Comparison of ENCODE assay signal across 24 mouse cellular contexts in the genomic region with DNA sequence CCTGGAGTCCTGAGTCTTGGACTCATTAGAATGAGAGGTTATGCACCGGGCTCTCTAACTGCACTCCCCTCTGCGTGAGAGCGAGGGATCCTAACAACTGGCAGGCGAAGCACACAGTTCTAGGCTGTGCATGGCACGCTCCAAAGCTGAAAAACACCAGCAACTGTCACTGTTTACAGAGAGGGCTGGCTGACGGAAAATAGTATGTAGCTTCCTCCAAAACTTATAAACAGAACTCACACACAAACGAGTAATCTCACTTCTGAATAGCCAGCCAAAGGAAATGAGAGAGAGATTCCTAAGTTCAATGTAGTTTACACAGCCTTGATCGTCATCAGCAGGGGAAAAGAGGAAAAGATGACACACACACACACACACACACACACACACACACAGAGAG.
A peak's percentile ranks its signal among the peaks of the same experiment; 100 is the strongest.
DNase-seq lines count a peak whose midpoint lies in the region; ATAC-seq and TF ChIP-seq lines count a peak whose summit lies in the region.
"Had no signal": no experiment of that assay in that cellular context is flagged by ENCODE, and none has a peak within 500 bp of the region (broad histone marks: within the 10 kb centered on the region; RNA-seq: fewer than 3 reads in every experiment).

No protein-coding gene starts in this region.

- no peak overlapping the region for H3K4me2 ChIP-seq in lung, embryonic 15.5 days
- H3K4me2 ChIP-seq: forebrain, embryonic 13.5 days; heart, embryonic 13.5 days; hindbrain, embryonic 14.5 days had no signal

- no peak overlapping the region for H3K27ac ChIP-seq in lung, embryonic 15.5 days
- H3K27ac ChIP-seq: forebrain, embryonic 10.5 days; forebrain, embryonic 13.5 days; heart, adult 2 months; heart, embryonic 10.5 days; heart, embryonic 13.5 days; hindbrain, embryonic 10.5 days; hindbrain, embryonic 14.5 days had no signal

- ATAC-seq in lung, embryonic 15.5 days (ENCODE audit: borderline replicate concordance, extremely low read depth, low FRiP score, low TSS enrichment) = peak; percentile 43; the same call in 1 of the 2 replicates
- ATAC-seq: activated CD4-positive, CD25-positive, alpha-beta regulatory T cell, adult 4 months; forebrain, embryonic 13.5 days; forebrain, embryonic 16.5 days had no signal

- peaks cover 4% of the 10 kb centered on the region; the same call in 1 of the 2 replicates for H3K9me3 ChIP-seq in lung, embryonic 15.5 days

- H3K9ac ChIP-seq in lung, embryonic 15.5 days = no peak overlapping the region
- H3K9ac ChIP-seq: forebrain, embryonic 13.5 days; heart, embryonic 13.5 days; hindbrain, embryonic 14.5 days had no signal

- peaks cover 22% of the 10 kb centered on the region; the same call in 1 of the 2 replicates for H3K4me1 ChIP-seq in lung, embryonic 15.5 days
- H3K4me1 ChIP-seq in lung, adult 2 months (ENCODE audit: control insufficient read depth, insufficient read depth, low read length) = no peaks in the 10 kb centered on the region

- 31% methylated on average over 8 of the region's 8 CpGs for WGBS in lung, embryonic 15.5 days
- 42% methylated on average over 8 of the region's 8 CpGs for WGBS in lung, adult 2 months

- intact Hi-C loops in left cerebral cortex, postnatal 25 days (cut with DNase I) = no loop called here

- H3K4me3 ChIP-seq in lung, embryonic 15.5 days = no peak overlapping the region
- H3K4me3 ChIP-seq in lung, adult 2 months (replicated peaks; ENCODE audit: extremely low read depth, low read depth, low read length) = no peak overlapping the region
- H3K4me3 ChIP-seq: forebrain, embryonic 10.5 days; forebrain, embryonic 13.5 days; heart, adult 2 months; heart, embryonic 10.5 days; heart, embryonic 13.5 days; hindbrain, embryonic 10.5 days had no signal

- peaks cover 18% of the 10 kb centered on the region; the same call in 1 of the 2 replicates for H3K27me3 ChIP-seq in lung, embryonic 15.5 days

- no peak for DNase-seq in lung, postnatal 25 days (ENCODE audit: low spot score)
- peak; percentile 32 for DNase-seq in lung, postnatal 10 days
- no peak for DNase-seq in lung, adult 2 months
- DNase-seq in 416B (ENCODE audit: low read depth) = peak; percentile 33
- peak; percentile 34 to 53 for DNase-seq in lung, postnatal 4 days
- no peak for DNase-seq in left cerebral cortex, postnatal 25 days (ENCODE audit: low spot score in 2 of 2)
- no peak for DNase-seq in adrenal gland, adult 2 months
- DNase-seq: adrenal gland, postnatal 10 days; adrenal gland, postnatal 36 days; cerebellum, adult 18-20 months; cerebellum, adult 9-10 months; cerebellum, postnatal 14 days; gastrocnemius, postnatal 10 days; gastrocnemius, postnatal 36 days; heart, adult 2 months had no signal

- TF ChIP-seq CTCF in lung, adult 2 months (IDR thresholded peaks at IDR 0.05; ENCODE audit: insufficient read depth, low read length) = no peak

- TF ChIP-seq POLR2A in lung, adult 2 months (IDR thresholded peaks at IDR 0.05; ENCODE audit: borderline replicate concordance, extremely low read depth, low read depth, low read length) = no peak

- no peaks in the 10 kb centered on the region for H3K36me3 ChIP-seq in lung, embryonic 15.5 days
- H3K36me3 ChIP-seq: heart, embryonic 10.5 days; heart, embryonic 13.5 days; hindbrain, embryonic 10.5 days had no signal

Comparison
In these comparisons a context has a peak if more than half of its experiments do, and no peak if none do; other contexts are left out.
1. DNase-seq: peak in lung, postnatal 10 days (single experiment), 416B (single experiment) and lung, postnatal 4 days (2 of 2); none in lung, postnatal 25 days (single experiment), lung, adult 2 months (single experiment), left cerebral cortex, postnatal 25 days (0 of 2) and adrenal gland, adult 2 months (single experiment).